Mouse (Mus musculus) left cerebral cortex, adult 18-20 months (tissue): ENCODE results near the gene Eif4e2. TPM values are rescaled to one million over a fixed set of nuclear protein-coding genes. Genes with fewer than 3 reads are reported as not detected.

Source experiments
- DNase-seq, 2 experiments: peaks; one replicate each; pipeline ENCODE4 v3.0.0; 2021 to 2022; ENCODE audit warnings: low spot score in 2 of 2, mixed read lengths in 1 of 2
- total RNA-seq, 2 experiments: library from RNA; stranded (reverse); gene quantifications; 2 replicates each; pipeline ENCODE4 v1.2.3; 2021

Eif4e2 gene
- total RNA-seq, 2 experiments from 2014 or later, result 57.5 to 58.6 TPM

GRCm38 (mm10) chr1:87258484-87258883, 44.8 kb downstream of the Eif4e2 start:
- no peak for DNase-seq

- no peak for DNase-seq
Measured at GRCm38 (mm10) chr1:87259316-87259715, 45.6 kb downstream of the Eif4e2 start.

- no peak for DNase-seq
Measured at GRCm38 (mm10) chr1:87263257-87263656, 49.5 kb downstream of the Eif4e2 start.

GRCm38 (mm10) chr1:87263796-87264133, 50.1 kb downstream of the Eif4e2 start:
- no peak for DNase-seq

GRCm38 (mm10) chr1:87264134-87265006, 50.7 kb downstream of the Eif4e2 start, which contains the start of gene Efhd1:
Gene Efhd1 (plus strand): TSS chr1:87264363.
- peak in 1 of 2 experiments; percentile 34 for DNase-seq

- no peak for DNase-seq
Measured at GRCm38 (mm10) chr1:87265200-87265599, 51.5 kb downstream of the Eif4e2 start.

- no peak for DNase-seq
Measured at GRCm38 (mm10) chr1:87266296-87267090, 52.8 kb downstream of the Eif4e2 start.

GRCm38 (mm10) chr1:87270204-87270603, 56.5 kb downstream of the Eif4e2 start:
- DNase-seq, result no peak

- no peak for DNase-seq
Measured at GRCm38 (mm10) chr1:87270641-87271467, 57.1 kb downstream of the Eif4e2 start.

- DNase-seq, result no peak
Measured at GRCm38 (mm10) chr1:87271596-87271995, 57.9 kb downstream of the Eif4e2 start.

- no peak for DNase-seq
Measured at GRCm38 (mm10) chr1:87272462-87272861, 58.7 kb downstream of the Eif4e2 start.

GRCm38 (mm10) chr1:87273514-87273942, 59.8 kb downstream of the Eif4e2 start:
- DNase-seq, result peak in 1 of 2 experiments; percentile 29

- DNase-seq, result no peak
Measured at GRCm38 (mm10) chr1:87274134-87274533, 60.4 kb downstream of the Eif4e2 start.

- DNase-seq, result no peak
Measured at GRCm38 (mm10) chr1:87275151-87275550, 61.4 kb downstream of the Eif4e2 start.

GRCm38 (mm10) chr1:87276056-87276455, 62.3 kb downstream of the Eif4e2 start:
- DNase-seq, result no peak

GRCm38 (mm10) chr1:87280281-87280680, 66.6 kb downstream of the Eif4e2 start:
- no peak for DNase-seq

- DNase-seq, result no peak
Measured at GRCm38 (mm10) chr1:87281599-87282412, 68.1 kb downstream of the Eif4e2 start.

GRCm38 (mm10) chr1:87282413-87282788, 68.7 kb downstream of the Eif4e2 start:
- no peak for DNase-seq

- DNase-seq, result no peak
Measured at GRCm38 (mm10) chr1:87283410-87283960, 69.8 kb downstream of the Eif4e2 start.

GRCm38 (mm10) chr1:87287105-87287504, 73.4 kb downstream of the Eif4e2 start:
- no peak for DNase-seq
